ENCODE assay signal across 8 mouse cellular contexts in genomic region chr11:57645018-57645559, GRCm38 (mm10). TPM values are rescaled to one million over a fixed set of nuclear protein-coding genes. Genes with fewer than 3 reads are reported as not detected.
A peak's percentile ranks its signal among the peaks of the same experiment; 100 is the strongest.
DNase-seq lines count a peak whose midpoint lies in the region; ATAC-seq and TF ChIP-seq lines count a peak whose summit lies in the region.

Gene Galnt10, plus strand, starts transcription at chr11:57645442.

- H3K27me3 ChIP-seq in embryonic facial prominence, embryonic 11.5 days (ENCODE audit: control insufficient read depth, insufficient read depth, low read length): no peaks in the 10 kb centered on the region
- H3K27me3 ChIP-seq in intestine, postnatal 0 days (replicated peaks; ENCODE audit: control insufficient read depth, insufficient read depth, low read length): no peaks in the 10 kb centered on the region
- H3K27me3 ChIP-seq in midbrain, embryonic 11.5 days (ENCODE audit: control insufficient read depth, insufficient read depth, low read length): no peaks in the 10 kb centered on the region; the same call in 1 of the 2 replicates

- H3K9me3 ChIP-seq in embryonic facial prominence, embryonic 11.5 days (replicated peaks; ENCODE audit: control insufficient read depth, low read length): no peaks in the 10 kb centered on the region
- H3K9me3 ChIP-seq in intestine, postnatal 0 days (ENCODE audit: control insufficient read depth): no peaks in the 10 kb centered on the region
- no peaks in the 10 kb centered on the region for H3K9me3 ChIP-seq in midbrain, embryonic 11.5 days (ENCODE audit: control insufficient read depth, low read length)

- no peaks in the 10 kb centered on the region for H3K36me3 ChIP-seq in embryonic facial prominence, embryonic 11.5 days (replicated peaks; ENCODE audit: control insufficient read depth, insufficient read depth, low read depth, low read length)
- no peaks in the 10 kb centered on the region for H3K36me3 ChIP-seq in intestine, postnatal 0 days (ENCODE audit: control insufficient read depth, insufficient read depth)
- H3K36me3 ChIP-seq in midbrain, embryonic 11.5 days (ENCODE audit: control insufficient read depth, insufficient read depth, low read length): no peaks in the 10 kb centered on the region

- peak; percentile 79 for ATAC-seq in embryonic facial prominence, embryonic 11.5 days (replicated peaks; ENCODE audit: insufficient number of reproducible peaks, low FRiP score, low TSS enrichment, low read depth)
- ATAC-seq in granulocyte monocyte progenitor cell, adult 5-6 weeks (replicated peaks; ENCODE audit: poor library complexity, severe bottlenecking): peak; percentile 73
- peak; percentile 93 for ATAC-seq in intestine, postnatal 0 days
- peak; percentile 87 for ATAC-seq in midbrain, embryonic 11.5 days (ENCODE audit: low FRiP score)

- H3K27ac ChIP-seq in embryonic facial prominence, embryonic 11.5 days (replicated peaks; ENCODE audit: low read depth, low read length): peak within 1 kb of the TSS; percentile 16; the same call in 1 of the 2 replicates
- peak within 1 kb of the TSS; percentile 64 for H3K27ac ChIP-seq in intestine, postnatal 0 days (ENCODE audit: low read depth, low read length)
- H3K27ac ChIP-seq in midbrain, embryonic 11.5 days (ENCODE audit: low read depth, low read length): peak within 1 kb of the TSS; percentile 40

- H3K4me2 ChIP-seq in embryonic facial prominence, embryonic 11.5 days (ENCODE audit: low read depth, low read length): peak within 1 kb of the TSS; percentile 91
- H3K4me2 ChIP-seq in intestine, postnatal 0 days (replicated peaks; ENCODE audit: low read depth): peak within 1 kb of the TSS; percentile 93
- peak within 1 kb of the TSS; percentile 99 for H3K4me2 ChIP-seq in midbrain, embryonic 11.5 days

- WGBS in embryonic facial prominence, embryonic 11.5 days: under 1% methylated on average over 58 of the region's 60 CpGs
- under 1% methylated on average over 52 of the region's 60 CpGs for WGBS in intestine, postnatal 0 days
- WGBS in midbrain, embryonic 11.5 days: under 1% methylated on average over 43 of the region's 60 CpGs

- H3K4me3 ChIP-seq in embryonic facial prominence, embryonic 11.5 days (ENCODE audit: low read depth, low read length): peak within 1 kb of the TSS; percentile 76
- H3K4me3 ChIP-seq in intestine, postnatal 0 days (ENCODE audit: low read depth, low read length): peak within 1 kb of the TSS; percentile 81
- H3K4me3 ChIP-seq in midbrain, embryonic 11.5 days (ENCODE audit: low read depth, low read length): peak within 1 kb of the TSS; percentile 74

- intact Hi-C loops in left cerebral cortex, postnatal 4 days (cut with DNase I): no loop called here

- peak; percentile 67 for TF ChIP-seq CTCF in intestine, postnatal 0 days (IDR thresholded peaks at IDR 0.05; ENCODE audit: low read depth)

- peak within 1 kb of the TSS; percentile 91 for H3K9ac ChIP-seq in embryonic facial prominence, embryonic 11.5 days (replicated peaks; ENCODE audit: low read length)
- H3K9ac ChIP-seq in intestine, postnatal 0 days (ENCODE audit: low read depth, low read length): peak within 1 kb of the TSS; percentile 84
- peak within 1 kb of the TSS; percentile 84 for H3K9ac ChIP-seq in midbrain, embryonic 11.5 days (ENCODE audit: low read length)

- DNase-seq in adrenal gland, postnatal 14 days: peak; percentile 92
- DNase-seq in embryonic facial prominence, embryonic 11.5 days (ENCODE audit: low spot score): peak; percentile 87
- peak; percentile 86 for DNase-seq in left cerebral cortex, postnatal 4 days
- peak; percentile 99 for DNase-seq in midbrain, embryonic 11.5 days (ENCODE audit: low spot score, missing footprints)
- peak; percentile 86 for DNase-seq in right cerebral cortex, postnatal 4 days
- DNase-seq in yolk sac, embryonic 10.5 days (ENCODE audit: low spot score): peak; percentile 87

- H3K4me1 ChIP-seq in embryonic facial prominence, embryonic 11.5 days (ENCODE audit: control insufficient read depth, insufficient read depth, low read length): no peaks in the 10 kb centered on the region; the same call in none of the 2 replicates
- peaks cover 8% of the 10 kb centered on the region; the same call in 1 of the 2 replicates for H3K4me1 ChIP-seq in intestine, postnatal 0 days (replicated peaks; ENCODE audit: control insufficient read depth, insufficient read depth, low read length)
- peaks cover 22% of the 10 kb centered on the region for H3K4me1 ChIP-seq in midbrain, embryonic 11.5 days (ENCODE audit: control insufficient read depth, insufficient read depth, low read length)

RNA-seq across cellular contexts. Expression of gene Galnt10, which starts in this region (rescaled TPM):
- 39.8 and 46.4 TPM in 2 replicates for total RNA-seq in adrenal gland, postnatal 14 days (2021)
- 12.0 and 12.4 TPM in 2 replicates for polyA plus RNA-seq in embryonic facial prominence, embryonic 11.5 days (2014; fragmentation: Nextera tagmentation; extraction: Ambion mirVana)
- 5.1 and 6.8 TPM in 2 replicates for total RNA-seq in granulocyte monocyte progenitor cell, adult 5-6 weeks (2014; fragmentation: Nextera tagmentation)
- 7.8 and 8.9 TPM in 2 replicates for total RNA-seq in granulocyte monocyte progenitor cell, adult 5-6 weeks (2017)
- polyA plus RNA-seq in intestine, postnatal 0 days (2015; fragmentation: Nextera tagmentation; extraction: Ambion mirVana): 19.8 and 22.5 TPM in 2 replicates
- total RNA-seq in left cerebral cortex, postnatal 4 days (2021): 10 to 100 TPM; 11.7 to 12.4 TPM
- polyA plus RNA-seq in midbrain, embryonic 11.5 days (2014; fragmentation: Nextera tagmentation; extraction: Ambion mirVana): 12.1 and 13.9 TPM in 2 replicates

Comparison
In these comparisons a context has a peak if more than half of its experiments do, and no peak if none do; other contexts are left out.
1. Peak in every context shown above with its lines: DNase-seq, ATAC-seq, H3K4me3 ChIP-seq and H3K27ac ChIP-seq.